Mouse (Mus musculus): ENCODE results near the gene Sycp1.

Gene Sycp1

DNA sequence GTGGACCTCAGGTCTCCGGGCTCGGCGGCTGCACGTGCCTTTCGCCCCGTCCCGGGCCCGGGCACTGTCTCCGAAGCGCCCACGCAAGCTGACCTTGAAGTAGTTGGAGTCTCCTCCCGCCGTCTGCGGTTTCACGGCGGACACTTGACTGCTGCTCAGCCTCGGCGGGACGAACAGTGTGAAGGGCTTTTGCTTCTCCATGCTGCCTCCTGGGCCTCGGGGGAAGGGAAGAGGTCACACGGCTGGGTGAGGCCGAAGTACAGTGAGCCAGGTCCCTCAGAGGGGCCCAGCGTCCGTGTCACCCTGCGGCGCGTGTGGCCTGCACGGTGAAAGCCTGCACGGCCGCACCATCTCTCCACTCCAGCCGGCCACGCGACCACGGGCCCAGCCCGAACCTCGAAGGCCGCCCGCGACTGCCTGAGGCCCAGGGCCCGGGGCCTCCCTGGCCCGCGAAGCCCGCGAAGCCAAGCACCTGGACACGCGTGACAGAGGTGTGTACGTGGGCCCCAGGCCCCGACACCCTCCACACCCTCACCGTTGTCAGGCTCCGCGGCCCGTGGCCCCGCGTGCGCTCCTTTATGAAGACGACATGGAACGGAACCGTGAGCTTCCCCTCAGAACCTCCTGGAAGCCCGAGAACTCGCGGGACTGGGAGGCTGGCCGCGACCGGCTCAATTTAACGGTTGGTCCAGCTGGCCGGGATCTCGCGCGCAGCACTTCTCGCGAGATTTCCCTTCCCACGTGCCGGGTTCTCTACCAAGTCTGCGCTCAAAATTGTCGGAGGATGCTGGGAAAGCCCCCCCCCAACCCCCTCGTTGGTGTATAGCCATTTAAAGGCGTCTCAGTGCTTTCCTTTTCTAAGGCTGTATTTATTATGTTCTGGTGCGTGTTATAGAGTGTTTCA, at the start of gene Sycp1:
Sycp1 (minus strand) TSS at position 650 of the 904 bp plus-strand sequence.
- DNase-seq (ENCODE audit: low spot score in 2 of 2), result no peak

GRCm38 (mm10) chr3:102980349-102980736, 44.4 kb upstream of the Sycp1 start:
- DNase-seq (ENCODE audit: low spot score in 2 of 2), result no peak

DNA sequence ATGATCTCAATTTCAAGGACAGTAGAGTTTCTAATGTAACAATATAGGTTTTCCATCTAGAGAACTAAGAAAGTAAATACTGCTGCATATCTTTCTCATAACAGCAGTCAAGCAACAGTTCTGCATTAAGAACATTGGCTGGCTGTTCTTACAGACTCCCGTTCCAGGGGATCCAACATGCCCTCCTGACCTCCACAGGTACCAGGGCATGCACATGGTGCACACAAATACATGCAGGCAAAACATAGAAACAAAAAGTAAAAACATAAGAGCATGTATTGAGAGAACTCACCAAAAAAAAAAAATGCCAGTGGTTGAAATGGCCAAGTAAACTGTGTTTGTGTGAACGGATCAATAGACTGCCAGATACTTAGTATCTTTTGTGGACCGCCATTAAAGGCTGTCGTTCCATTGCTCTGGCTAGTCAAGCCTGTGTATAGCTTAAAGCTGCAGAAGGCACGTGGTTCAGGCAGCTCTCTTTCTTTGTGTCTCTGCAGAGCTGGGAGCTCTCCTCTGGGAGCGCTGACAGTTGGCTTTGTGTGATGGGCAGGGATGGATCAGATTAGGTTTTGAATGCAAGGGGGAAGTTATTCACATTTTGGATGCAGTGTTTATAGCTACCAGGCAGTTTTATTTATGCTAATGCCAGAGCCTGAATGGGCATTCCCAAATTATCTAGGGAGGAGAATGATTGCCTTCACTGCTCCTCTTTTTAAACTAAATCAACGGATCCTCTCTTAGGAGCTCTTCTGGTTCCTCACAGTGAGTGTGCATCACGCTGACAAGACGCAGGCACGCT, 43.8 kb upstream of the Sycp1 start:
- DNase-seq (ENCODE audit: low spot score in 2 of 2), result no peak

DNA sequence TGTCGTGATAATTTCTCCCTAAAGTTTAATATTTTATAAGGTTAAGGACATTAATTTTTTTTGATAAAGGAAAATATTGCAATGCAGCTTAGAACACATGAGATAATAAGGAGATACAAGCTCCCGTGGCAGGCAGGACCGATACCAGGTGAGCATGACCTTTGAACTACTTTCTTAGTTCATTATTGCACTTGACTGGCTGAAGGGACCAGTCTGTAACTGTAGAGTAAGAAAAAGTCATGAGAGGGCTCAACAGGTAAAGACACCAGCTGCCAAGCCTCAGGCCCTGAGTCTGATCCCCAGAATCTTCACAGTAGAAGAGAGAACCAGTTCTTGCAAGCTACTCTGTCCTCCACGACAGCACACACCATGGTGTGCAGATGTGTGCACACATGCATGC, 41.0 kb upstream of the Sycp1 start:
- DNase-seq (ENCODE audit: low spot score in 2 of 2), result no peak

GRCm38 (mm10) chr3:102970508-102970907, 34.6 kb upstream of the Sycp1 start:
- no peak for DNase-seq (ENCODE audit: low spot score in 2 of 2)

GRCm38 (mm10) chr3:102970067-102970466, 34.2 kb upstream of the Sycp1 start:
- no peak for DNase-seq (ENCODE audit: low spot score in 2 of 2)

DNA sequence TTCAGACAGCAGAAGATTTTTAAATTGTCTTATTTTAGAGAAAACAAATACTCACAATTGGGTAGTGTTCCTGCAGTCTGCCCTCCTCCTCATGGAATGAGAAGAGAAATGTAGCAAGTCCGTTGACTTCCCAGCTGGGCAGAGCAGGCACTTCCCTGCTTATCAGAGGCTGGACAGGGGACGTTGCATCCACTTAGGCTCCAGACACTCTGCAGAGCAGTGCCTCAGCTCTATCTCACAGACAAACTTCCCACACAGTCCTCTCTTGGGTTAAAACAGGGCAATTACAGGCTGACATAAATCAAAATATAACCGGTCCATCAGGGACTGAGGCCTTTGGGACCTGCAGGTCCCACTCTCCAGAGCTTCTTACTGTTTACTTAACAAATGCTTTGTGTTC, 28.1 kb upstream of the Sycp1 start, which contains the start of gene Nr1h5:
Nr1h5 (minus strand) TSS at position 101 of the 400 bp plus-strand sequence.
- DNase-seq (ENCODE audit: low spot score in 2 of 2), result no peak

DNA sequence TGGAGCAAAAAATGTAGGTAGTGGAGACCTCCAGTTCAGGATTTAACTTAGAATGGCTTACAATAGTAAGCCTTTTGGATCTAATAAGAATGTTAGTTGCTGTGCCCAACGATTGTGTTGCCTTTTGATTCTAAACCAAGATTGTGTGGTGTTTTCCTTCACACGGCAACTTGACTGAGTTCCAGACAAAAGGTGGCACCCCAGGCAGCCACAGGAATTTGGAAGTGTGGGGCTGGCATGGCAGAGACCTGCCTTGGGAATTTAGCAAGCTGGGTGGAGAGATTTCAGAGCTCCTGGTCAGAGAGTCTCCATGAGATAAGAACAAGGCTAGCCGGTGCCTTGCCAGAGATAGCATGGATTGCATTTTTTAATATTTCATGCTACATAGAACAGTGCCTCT, 19.7 kb upstream of the Sycp1 start:
- no peak for DNase-seq (ENCODE audit: low spot score in 2 of 2)

DNA sequence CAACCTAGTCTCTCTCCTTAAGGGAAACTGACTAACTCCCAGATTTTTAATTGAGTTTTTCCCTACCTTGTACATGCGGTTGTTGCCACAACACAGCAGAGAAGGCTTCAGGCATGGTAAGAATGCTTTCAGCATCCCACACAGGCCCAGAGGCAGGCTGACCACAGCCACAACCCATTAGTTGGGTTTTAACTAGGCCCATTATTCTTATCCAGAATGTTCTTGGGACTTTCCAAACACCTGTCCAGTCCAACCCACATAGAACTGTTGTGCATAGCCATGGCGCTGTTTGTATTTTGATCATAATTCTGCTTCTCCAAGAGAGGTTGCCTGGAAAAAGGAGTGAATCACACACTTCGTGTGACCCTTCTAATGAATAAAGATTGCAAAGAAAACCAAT, 19.2 kb upstream of the Sycp1 start:
- DNase-seq (ENCODE audit: low spot score in 2 of 2), result no peak

GRCm38 (mm10) chr3:102954476-102954875, 18.6 kb upstream of the Sycp1 start:
- DNase-seq (ENCODE audit: low spot score in 2 of 2), result no peak

DNA sequence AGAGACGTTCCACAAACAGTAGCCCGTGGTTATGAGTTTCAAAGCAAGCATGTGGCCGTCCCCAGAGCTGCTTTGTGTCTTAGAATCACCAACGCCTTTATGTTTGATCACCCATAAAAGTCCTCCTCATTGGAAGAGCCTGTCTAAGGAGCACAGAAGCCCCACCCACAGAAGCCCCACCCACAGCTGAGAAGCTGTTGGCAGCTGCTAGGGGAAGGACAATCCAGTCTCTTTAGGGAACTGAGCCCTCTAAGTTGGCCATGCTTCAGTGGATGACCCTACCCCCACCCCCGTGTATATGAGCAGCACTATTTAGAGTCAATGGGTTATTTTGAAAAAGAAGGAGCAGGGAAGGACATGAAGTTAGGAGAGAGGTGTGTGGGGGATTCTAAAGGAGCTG, 11.0 kb upstream of the Sycp1 start:
- DNase-seq (ENCODE audit: low spot score in 2 of 2), result peak in 1 of 2 experiments; percentile 54

DNA sequence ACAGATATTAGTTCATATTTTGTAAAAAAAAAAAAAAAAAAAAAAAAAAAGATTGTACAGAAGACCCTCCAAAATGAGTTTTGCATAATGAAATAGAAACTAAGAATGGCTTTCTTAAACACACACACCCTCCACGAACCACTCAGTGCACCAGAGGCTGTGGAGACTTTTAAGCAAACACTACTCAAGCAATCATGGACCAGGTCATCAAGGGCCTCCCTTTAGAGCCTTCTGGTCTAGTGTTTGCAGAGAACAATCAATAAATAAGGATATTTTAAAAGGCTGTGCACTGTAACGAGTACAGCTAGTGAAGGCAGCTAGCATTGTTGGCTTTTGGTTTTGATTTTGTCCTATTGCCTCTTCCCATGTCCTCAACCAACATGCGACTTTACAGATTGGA, 10.4 kb upstream of the Sycp1 start:
- no peak for DNase-seq (ENCODE audit: low spot score in 2 of 2)

DNA sequence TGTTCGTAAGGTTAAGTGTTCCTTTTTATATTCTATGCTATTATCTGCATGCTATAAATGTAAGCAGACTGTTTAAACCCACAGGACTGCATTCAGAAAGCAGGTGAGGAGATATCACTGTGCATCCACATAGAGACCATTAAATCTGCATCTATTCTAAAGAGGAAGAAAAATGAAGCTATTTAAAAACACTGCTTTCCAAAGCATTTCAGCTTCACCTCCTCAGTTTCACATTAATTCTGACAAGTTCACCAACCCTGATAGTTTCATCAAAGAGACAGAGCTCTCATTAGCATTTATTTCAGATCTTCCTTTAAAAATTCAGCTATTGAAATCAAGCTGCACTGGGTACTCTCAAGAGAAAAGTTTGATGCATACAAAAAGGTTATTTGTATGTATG, 2.2 kb upstream of the Sycp1 start:
- DNase-seq (ENCODE audit: low spot score in 2 of 2), result no peak

DNA sequence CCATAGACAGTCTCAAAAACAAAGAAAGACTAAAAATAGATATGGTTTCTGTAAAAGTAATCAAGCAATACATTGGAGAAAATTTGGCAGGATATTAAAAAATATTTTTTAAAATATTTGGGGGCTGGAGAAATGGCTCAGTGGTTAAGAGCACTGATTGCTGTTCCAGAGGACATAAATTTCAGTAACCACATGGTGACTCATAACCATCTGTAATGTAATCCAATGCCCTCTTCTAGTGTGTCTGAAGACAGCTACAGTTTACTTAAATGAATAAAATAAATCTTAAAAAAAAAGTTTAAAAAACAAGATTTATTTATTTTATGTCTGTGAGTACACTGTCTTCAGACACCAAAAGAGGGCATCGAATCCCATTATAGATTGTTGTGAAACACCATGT, 36.8 kb downstream of the Sycp1 start:
- no peak for DNase-seq (ENCODE audit: low spot score in 2 of 2)

- no peak for DNase-seq (ENCODE audit: low spot score in 2 of 2)
Measured at GRCm38 (mm10) chr3:102880529-102880928, 55.4 kb downstream of the Sycp1 start.

GRCm38 (mm10) chr3:102848661-102849060, 87.2 kb downstream of the Sycp1 start:
- no peak for DNase-seq (ENCODE audit: low spot score in 2 of 2)

GRCm38 (mm10) chr3:102842386-102842785, 93.5 kb downstream of the Sycp1 start:
- no peak for DNase-seq (ENCODE audit: low spot score in 2 of 2)

GRCm38 (mm10) chr3:102803937-102804336, 132.0 kb downstream of the Sycp1 start:
- peak; percentile 25 to 84 for DNase-seq (ENCODE audit: low spot score in 2 of 2)

DNA sequence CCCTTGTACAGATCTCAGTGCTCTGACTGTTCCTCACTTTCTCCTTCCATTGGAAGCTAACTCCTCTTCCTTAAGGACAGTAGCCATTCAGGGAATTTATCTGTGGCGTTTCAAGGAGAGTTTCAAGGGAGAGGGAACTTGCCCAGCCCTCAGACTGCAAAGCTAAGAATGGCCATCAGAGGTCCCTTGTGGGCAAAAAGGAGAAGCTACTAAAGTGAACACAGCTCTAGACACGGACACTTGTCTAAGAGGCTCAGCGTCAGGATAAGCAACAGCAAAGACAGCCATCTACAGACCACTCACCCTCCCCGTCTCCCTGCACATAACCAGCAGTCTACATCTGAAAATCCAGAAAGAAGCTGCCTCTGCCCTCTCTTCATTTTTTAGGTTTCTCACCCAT, 148.5 kb downstream of the Sycp1 start:
- no peak for DNase-seq (ENCODE audit: low spot score in 2 of 2)

DNA sequence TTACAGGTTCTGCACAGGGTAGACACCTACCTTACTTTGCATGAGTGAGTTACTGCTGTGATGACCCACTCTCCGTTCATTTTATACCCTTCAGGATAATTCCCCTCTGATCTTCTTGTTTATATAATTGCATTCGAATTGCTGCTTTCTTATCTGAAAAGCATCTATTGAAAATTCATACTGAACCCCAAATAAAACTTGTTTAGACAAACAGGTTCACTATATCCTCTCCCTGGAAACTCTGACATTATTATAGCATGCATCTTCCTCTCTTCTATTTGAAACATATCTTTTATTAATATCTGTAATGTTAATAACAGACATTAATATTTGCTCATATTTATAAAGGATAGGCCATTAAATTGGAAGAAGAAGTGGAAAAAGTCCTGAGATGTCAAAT, 153.3 kb downstream of the Sycp1 start, which contains the start of gene Tshb:
Tshb (minus strand) TSS at position 101 of the 400 bp plus-strand sequence.
- no peak for DNase-seq (ENCODE audit: low spot score in 2 of 2)

DNA sequence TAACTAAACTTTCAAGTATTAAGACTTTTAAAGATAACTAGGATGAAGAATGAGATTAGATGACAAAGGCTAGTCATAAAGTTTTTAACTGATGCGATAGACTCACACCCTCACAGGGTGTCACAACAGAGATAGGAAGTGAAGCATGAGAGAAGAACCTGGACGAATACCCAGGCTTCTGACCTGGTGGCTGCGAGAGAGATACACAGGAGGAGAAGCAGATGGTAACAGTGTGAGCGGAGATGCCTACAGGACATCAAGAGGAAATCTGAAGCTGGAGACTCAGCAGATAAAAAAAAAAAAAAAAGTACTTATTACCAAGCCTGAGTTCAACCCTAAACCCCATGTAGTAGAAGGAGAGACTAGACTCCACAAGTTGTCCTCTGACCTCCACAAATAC, 162.9 kb downstream of the Sycp1 start:
- no peak for DNase-seq (ENCODE audit: low spot score in 2 of 2)
